In the genomic region with DNA sequence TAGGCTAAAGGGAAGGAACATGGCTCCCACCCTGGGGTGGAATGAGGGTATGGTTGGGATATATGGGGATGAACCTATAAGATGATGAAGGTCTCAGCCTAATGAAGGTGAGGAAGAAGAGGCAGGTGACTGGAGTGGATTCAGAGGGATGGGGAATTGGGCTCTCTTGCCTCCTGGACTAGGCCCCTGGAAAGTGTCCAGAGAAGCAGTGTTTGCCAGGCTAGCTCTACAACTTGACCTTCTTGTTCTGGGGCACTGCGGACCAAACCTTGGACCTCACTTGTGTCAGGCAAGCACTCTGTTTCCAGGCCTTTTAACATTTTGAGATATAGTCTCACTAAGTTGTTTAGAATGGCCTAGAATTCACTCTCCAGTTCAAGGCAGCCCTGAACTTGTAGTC, we compare ENCODE assay signal across 24 mouse cellular contexts. TPM values are rescaled to one million over a fixed set of nuclear protein-coding genes. Genes with fewer than 3 reads are reported as not detected.
DNase-seq lines count a peak whose midpoint lies in the region; TF ChIP-seq lines count a peak whose summit lies in the region.
"Had no signal": no experiment of that assay in that cellular context is flagged by ENCODE, and none has a peak within 500 bp of the region (broad histone marks: within the 10 kb centered on the region; RNA-seq: fewer than 3 reads in every experiment).

No protein-coding gene starts in this region.

- H3K9ac ChIP-seq in liver, adult 2 months (ENCODE audit: low read depth, low read length): no peak overlapping the region
- H3K9ac ChIP-seq: embryonic facial prominence, embryonic 13.5 days; forebrain, embryonic 12.5 days; forebrain, embryonic 15.5 days; hindbrain, embryonic 12.5 days; hindbrain, embryonic 15.5 days had no signal

- DNase-seq in adrenal gland, adult (ENCODE audit: inconsistent age in 2 of 2, low spot score in 1 of 2): peak; percentile 34 to 65
- no peak for DNase-seq in adrenal gland, postnatal 36 days
- DNase-seq in kidney, adult 8-10 months: peak; percentile 19 to 21
- no peak for DNase-seq in kidney, postnatal 4 days
- DNase-seq in liver, adult 2 months (ENCODE audit: extremely low read depth, low read depth, low spot score): peak; percentile 59
- DNase-seq in liver: no peak
- peak; percentile 12 to 36 for DNase-seq in urinary bladder, postnatal 4 days (ENCODE audit: low spot score in 2 of 2)
- DNase-seq in urinary bladder, postnatal 10 days (ENCODE audit: low spot score): no peak
- DNase-seq: adrenal gland, postnatal 10 days; cerebellum, adult 11-12 months; cerebellum, adult 8-10 months; cerebellum, postnatal 10 days; cerebellum, postnatal 36 days; embryo, embryonic 11 days; gastrocnemius, postnatal 25 days had no signal

- H3K27me3 ChIP-seq in liver, adult 2 months (ENCODE audit: control insufficient read depth, insufficient read depth, low read length): no peaks in the 10 kb centered on the region
- H3K27me3 ChIP-seq: embryonic facial prominence, embryonic 13.5 days; forebrain, embryonic 12.5 days; forebrain, embryonic 15.5 days; hindbrain, embryonic 12.5 days; hindbrain, embryonic 15.5 days had no signal

- H3K79me2 ChIP-seq in liver, adult 2 months (ENCODE audit: control insufficient read depth, insufficient read depth, low read length): peaks cover 2% of the 10 kb centered on the region; the same call in 1 of the 2 replicates

- TF ChIP-seq CTCF in liver, adult 2 months (IDR thresholded peaks at IDR 0.05; ENCODE audit: low read depth, low read length): no peak

- H3K4me3 ChIP-seq in liver, adult 2 months (ENCODE audit: insufficient read depth, low read depth, low read length): no peak overlapping the region
- H3K4me3 ChIP-seq: embryonic facial prominence, embryonic 10.5 days; embryonic facial prominence, embryonic 13.5 days; erythroblast, embryonic 14.5 days; forebrain, embryonic 12.5 days; forebrain, embryonic 15.5 days; heart, adult 2 months; heart, embryonic 10.5 days; hindbrain, embryonic 12.5 days; hindbrain, embryonic 15.5 days had no signal

- WGBS in liver, adult 2 months: 15% methylated on average over 1 of the region's 1 CpGs

- 0 out of 2 replicates have a peak, but pooled peaks cover 3% of the 10 kb centered on the region for H3K4me1 ChIP-seq in liver, adult 2 months (ENCODE audit: control insufficient read depth, insufficient read depth, low read length)
- H3K4me1 ChIP-seq: embryonic facial prominence, embryonic 13.5 days; forebrain, embryonic 12.5 days; forebrain, embryonic 15.5 days; heart, embryonic 10.5 days; hindbrain, embryonic 15.5 days had no signal

- TF ChIP-seq POLR2A in liver, adult 2 months (IDR thresholded peaks at IDR 0.05; ENCODE audit: extremely low read depth, insufficient read depth, low read length): no peak

- H3K27ac ChIP-seq in liver, adult 2 months (replicated peaks; ENCODE audit: insufficient read depth, low read depth, low read length): no peak overlapping the region
- H3K27ac ChIP-seq: embryonic facial prominence, embryonic 10.5 days; embryonic facial prominence, embryonic 13.5 days; forebrain, embryonic 12.5 days; forebrain, embryonic 15.5 days; heart, adult 2 months; heart, embryonic 10.5 days; hindbrain, embryonic 12.5 days; hindbrain, embryonic 15.5 days had no signal

- peaks cover 29% of the 10 kb centered on the region; the same call in 1 of the 2 replicates for H3K36me3 ChIP-seq in liver, adult 2 months (ENCODE audit: control insufficient read depth, insufficient read depth, low read length)

RNA-seq across cellular contexts. Expression of a gene that starts 32.4 kb away (rescaled TPM):
- 10 to 100 TPM; 30.8 to 36.9 TPM for total RNA-seq in adrenal gland, postnatal 36 days (2021)
- total RNA-seq in liver, adult 2 months (2014; rRNA removed): 9.7 and 10.2 TPM in 2 replicates
- polyA plus RNA-seq in liver, adult 2 months (2012; rRNA removed): 9.3 and 12.8 TPM in 2 replicates
- polyA plus RNA-seq: erythroblast, embryonic 14.5 days had no signal

Comparison
In these comparisons a context has a peak if more than half of its experiments do, and no peak if none do; other contexts are left out.
1. DNase-seq: peak in adrenal gland, adult (2 of 2), kidney, adult 8-10 months (2 of 2), liver, adult 2 months (single experiment) and urinary bladder, postnatal 4 days (2 of 2); none in adrenal gland, postnatal 36 days (0 of 2), kidney, postnatal 4 days (0 of 2), liver (single experiment) and urinary bladder, postnatal 10 days (single experiment).